Mouse (Mus musculus) myocyte (in vitro differentiated cells): ENCODE results near the gene Slamf7. TPM values are rescaled to one million over a fixed set of nuclear protein-coding genes. Genes with fewer than 3 reads are reported as not detected.

Experiments used
- H3K27me3 ChIP-seq: one replicate; pipeline ENCODE4 v1.6.1; 2011; ENCODE audit not compliant: control insufficient read depth, insufficient read depth, insufficient read length
- H3K36me3 ChIP-seq: one replicate; pipeline ENCODE4 v1.6.1; 2011; ENCODE audit not compliant: control insufficient read depth, insufficient read depth
- H3K4me2 ChIP-seq: one replicate; pipeline ENCODE4 v1.6.1; 2011; ENCODE audit warnings: low read depth, control low read depth
- H3K4me3 ChIP-seq: one replicate; pipeline ENCODE4 v1.5.1; 2011; ENCODE audit warnings: mild to moderate bottlenecking, control low read depth, moderate library complexity
- H3K79me2 ChIP-seq: one replicate; pipeline ENCODE4 v1.6.1; 2011; ENCODE audit not compliant: control insufficient read depth, insufficient read depth
- H3ac ChIP-seq: one replicate; pipeline ENCODE4 v1.6.1; 2011; ENCODE audit not compliant: control insufficient read depth, insufficient read length
- CEBPB ChIP-seq: IDR thresholded peaks from 2 replicates; pipeline ENCODE4 v1.6.1; 2011; ENCODE audit warnings: mild to moderate bottlenecking, moderate library complexity; ENCODE audit not compliant: poor library complexity, insufficient read depth, severe bottlenecking
- E2F4 ChIP-seq: IDR thresholded peaks from one replicate; pipeline ENCODE4 v1.6.1; 2011; ENCODE audit warnings: mild to moderate bottlenecking, control low read depth, moderate library complexity; ENCODE audit not compliant: insufficient read depth
- MAX ChIP-seq: IDR thresholded peaks from one replicate; pipeline ENCODE4 v1.6.1; 2011; ENCODE audit warnings: low read depth, mild to moderate bottlenecking, control low read depth
- MYOD1 ChIP-seq, 3 experiments: IDR thresholded peaks; one replicate each; pipeline ENCODE4 v1.6.1; 2011; ENCODE audit warnings: control low read depth in 2 of 3, low read depth in 2 of 3, mild to moderate bottlenecking in 2 of 3, moderate library complexity in 1 of 3; ENCODE audit not compliant: insufficient read length in 2 of 3, control insufficient read depth in 1 of 3
- MYOG ChIP-seq, 3 experiments: IDR thresholded peaks; one replicate each; pipeline ENCODE4 v1.6.1; 2011; ENCODE audit warnings: control low read depth in 2 of 3, low read depth in 2 of 3, mild to moderate bottlenecking in 2 of 3; ENCODE audit not compliant: insufficient read length in 2 of 3, control insufficient read depth in 1 of 3, insufficient read depth in 1 of 3
- POLR2A ChIP-seq: IDR thresholded peaks from one replicate; pipeline ENCODE4 v1.6.1; 2011; ENCODE audit warnings: low read depth, mild to moderate bottlenecking, control low read depth, moderate library complexity; ENCODE audit not compliant: insufficient read length
- POLR2AphosphoS2 ChIP-seq: IDR thresholded peaks from one replicate; pipeline ENCODE4 v1.6.1; 2011; ENCODE audit warnings: low read depth, control low read depth; ENCODE audit not compliant: insufficient read length
- REST ChIP-seq: IDR thresholded peaks from one replicate; pipeline ENCODE4 v1.6.1; 2011; ENCODE audit warnings: mild to moderate bottlenecking, control low read depth, moderate library complexity; ENCODE audit not compliant: insufficient read depth, insufficient read length
- SRF ChIP-seq: IDR thresholded peaks from one replicate; pipeline ENCODE4 v1.6.1; 2011; ENCODE audit warnings: low read depth; ENCODE audit not compliant: control insufficient read depth, insufficient read length
- TCF12 ChIP-seq: IDR thresholded peaks from one replicate; pipeline ENCODE4 v1.6.1; 2011; ENCODE audit warnings: mild to moderate bottlenecking, control low read depth; ENCODE audit not compliant: poor library complexity, insufficient read depth, severe bottlenecking
- TCF3 ChIP-seq: IDR thresholded peaks from one replicate; pipeline ENCODE4 v1.6.1; 2011; ENCODE audit warnings: low read depth, control low read depth; ENCODE audit not compliant: insufficient read length
- USF1 ChIP-seq: IDR thresholded peaks from one replicate; pipeline ENCODE4 v1.6.1; 2011; ENCODE audit warnings: low read depth, mild to moderate bottlenecking, control low read depth, moderate library complexity
- polyA plus RNA-seq: library from polyadenylated mRNA; unstranded; fragments of >200 nt; fragmentation: generic; extraction: Trizol; gene quantifications from one replicate; pipeline ENCODE4 v1.2.1, GENCODE M21; 2012; ENCODE audit warnings: missing spikeins

Gene Slamf7
- polyA plus RNA-seq, 1 experiment: not detected

DNA sequence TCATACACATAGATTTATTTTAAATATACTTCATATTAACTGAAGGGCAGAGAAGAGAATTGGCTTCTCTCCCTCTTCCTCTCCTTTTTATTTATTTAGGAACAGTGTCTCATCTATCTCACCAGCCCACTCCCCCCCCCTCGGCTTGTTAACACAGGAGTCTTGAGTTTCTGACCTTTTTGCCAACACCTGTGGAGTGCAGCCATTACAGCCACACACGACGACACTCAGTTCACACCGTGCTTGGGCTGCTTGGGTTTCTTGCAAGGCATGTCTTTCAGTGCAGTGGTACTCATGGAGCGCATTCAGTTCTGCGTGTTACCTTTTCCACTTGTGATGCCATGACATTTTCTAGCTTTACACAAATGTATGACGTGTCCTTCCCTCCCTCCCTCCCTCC, 22.8 kb downstream of the Slamf7 start:
- Histone ChIP-seq H3K27me3 (no peaks in the 10 kb centered on the region), H3ac (no peak overlapping the region), H3K36me3 (no peaks in the 10 kb centered on the region), H3K4me3 (no peak overlapping the region), H3K79me2 (no peaks in the 10 kb centered on the region), H3K4me2 (no peak overlapping the region)
- TF ChIP-seq MAX: no peak
- no peak for TF ChIP-seq E2F4
- TF ChIP-seq TCF3: no peak
- no peak for TF ChIP-seq SRF
- no peak for TF ChIP-seq MYOD1 (IDR thresholded peaks at IDR 0.05; ENCODE audit: control insufficient read depth in 1 of 3, insufficient read length in 2 of 3, low read depth in 2 of 3)
- no peak for TF ChIP-seq TCF12
- no peak for TF ChIP-seq POLR2AphosphoS2

DNA sequence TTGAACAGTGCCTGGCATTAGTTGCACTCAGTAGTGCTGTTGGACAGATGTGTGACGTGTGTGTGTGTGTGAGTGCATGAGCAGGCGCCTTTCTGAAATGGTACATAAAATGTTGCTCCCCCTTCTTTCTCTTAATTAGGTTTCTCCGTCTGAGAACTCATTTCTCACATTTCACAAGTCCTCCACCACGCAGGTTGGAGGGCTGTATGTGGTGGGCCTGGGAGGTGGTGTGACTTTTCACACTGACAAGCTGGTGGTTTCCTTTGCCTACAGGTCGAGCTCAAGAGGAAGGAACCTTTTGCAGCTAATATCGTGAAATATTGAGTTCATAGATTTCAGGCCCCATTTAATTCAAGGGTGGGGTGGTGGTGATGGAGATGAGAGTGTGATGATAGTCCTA, 23.7 kb downstream of the Slamf7 start:
- no peaks in the 10 kb centered on the region for H3K27me3 ChIP-seq
- no peak for TF ChIP-seq MAX
- TF ChIP-seq SRF: no peak
- TF ChIP-seq POLR2A: no peak
- TF ChIP-seq CEBPB: no peak
- no peak overlapping the region for H3K4me2 ChIP-seq
- H3K79me2 ChIP-seq: no peaks in the 10 kb centered on the region
- H3ac ChIP-seq: no peak overlapping the region
- H3K4me3 ChIP-seq: no peak overlapping the region
- no peaks in the 10 kb centered on the region for H3K36me3 ChIP-seq

DNA sequence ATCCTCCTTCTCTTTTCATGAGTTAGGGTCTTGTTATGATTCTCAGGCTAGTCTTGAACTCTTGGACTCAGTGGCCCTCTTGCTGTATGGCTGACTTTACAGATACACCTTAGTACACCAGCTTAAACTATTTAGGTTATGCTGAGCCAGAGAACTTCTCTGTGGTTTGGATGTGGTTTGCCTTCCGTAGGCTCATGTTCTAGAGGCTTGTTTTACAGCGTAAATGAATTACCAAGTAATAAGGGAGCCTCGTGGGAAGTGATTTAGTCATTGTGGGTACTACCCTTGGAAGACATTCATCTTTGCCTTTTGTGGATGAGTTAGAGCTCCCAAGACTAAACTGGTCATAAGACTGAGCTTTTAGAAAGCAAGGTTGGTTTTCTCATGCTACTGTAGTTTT, 25.0 kb downstream of the Slamf7 start:
- Histone ChIP-seq H3K27me3 (no peaks in the 10 kb centered on the region), H3ac (no peak overlapping the region), H3K4me2 (no peak overlapping the region), H3K4me3 (no peak overlapping the region), H3K36me3 (no peaks in the 10 kb centered on the region), H3K79me2 (no peaks in the 10 kb centered on the region)
- TF ChIP-seq SRF (no peak), TCF12 (no peak), MYOG (IDR thresholded peaks at IDR 0.05; ENCODE audit: control insufficient read depth in 1 of 3, insufficient read depth in 1 of 3, insufficient read length in 2 of 3, low read depth in 2 of 3) (no peak), MYOD1 (IDR thresholded peaks at IDR 0.05; ENCODE audit: control insufficient read depth in 1 of 3, insufficient read length in 2 of 3, low read depth in 2 of 3) (no peak), USF1 (no peak), REST (no peak), POLR2AphosphoS2 (no peak), CEBPB (no peak), POLR2A (no peak), MAX (no peak), TCF3 (no peak), E2F4 (no peak)

DNA sequence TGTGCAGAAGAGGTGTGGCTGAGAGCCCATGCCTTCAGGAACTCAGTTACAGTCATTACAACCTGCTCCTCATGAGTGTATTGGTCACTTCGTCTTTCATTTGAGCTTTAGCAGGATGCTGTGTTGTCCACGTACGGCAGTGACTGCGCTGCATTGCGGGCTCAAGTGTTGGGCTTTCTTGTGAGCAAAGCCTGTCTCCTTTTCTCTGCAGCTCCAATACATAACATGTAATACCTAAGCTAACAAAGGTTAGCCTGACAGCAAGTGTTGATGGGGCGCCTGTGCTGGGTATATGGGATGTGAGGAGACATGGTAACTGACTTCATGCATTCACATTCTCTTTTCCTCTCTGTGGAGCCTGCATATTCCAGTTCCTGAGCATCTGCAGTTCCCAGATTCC, 32.7 kb downstream of the Slamf7 start:
- Histone ChIP-seq H3K4me3 (no peak overlapping the region), H3K36me3 (no peaks in the 10 kb centered on the region), H3K79me2 (no peaks in the 10 kb centered on the region), H3ac (no peak overlapping the region), H3K4me2 (no peak overlapping the region), H3K27me3 (no peaks in the 10 kb centered on the region)
- TF ChIP-seq USF1 (no peak), POLR2AphosphoS2 (no peak), CEBPB (no peak), REST (no peak), TCF12 (no peak), TCF3 (no peak)

DNA sequence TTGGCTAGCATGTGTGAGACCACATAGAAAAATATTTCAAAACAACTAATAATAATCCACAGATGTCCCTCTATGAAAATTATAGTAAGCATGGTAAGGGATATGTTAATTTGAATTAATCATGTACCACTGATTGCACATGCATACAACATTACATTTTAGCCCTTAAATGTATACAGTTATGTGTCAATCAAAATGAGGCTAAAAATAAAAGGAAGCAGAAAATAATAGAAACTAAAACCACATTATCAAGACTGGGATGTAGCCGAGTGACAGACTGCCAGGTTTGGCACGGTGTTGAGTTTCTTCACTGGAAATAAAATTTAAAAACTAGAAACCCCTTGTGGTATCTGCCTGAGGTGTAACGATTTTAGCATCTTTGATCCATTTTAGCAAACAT, 33.2 kb downstream of the Slamf7 start:
- no peak overlapping the region for H3K4me2 ChIP-seq

More for the DNA sequence above, 33.2 kb downstream of the Slamf7 start:
- TF ChIP-seq TCF3: no peak
- TF ChIP-seq TCF12: no peak
- no peak for TF ChIP-seq E2F4
- no peak for TF ChIP-seq POLR2A
- TF ChIP-seq CEBPB: no peak
- no peak for TF ChIP-seq POLR2AphosphoS2
- TF ChIP-seq MYOD1 (IDR thresholded peaks at IDR 0.05; ENCODE audit: control insufficient read depth in 1 of 3, insufficient read length in 2 of 3, low read depth in 2 of 3): no peak
- no peak for TF ChIP-seq USF1
- no peak for TF ChIP-seq MYOG (IDR thresholded peaks at IDR 0.05; ENCODE audit: control insufficient read depth in 1 of 3, insufficient read depth in 1 of 3, insufficient read length in 2 of 3, low read depth in 2 of 3)
- no peak for TF ChIP-seq MAX
- no peak for TF ChIP-seq REST
- no peak for TF ChIP-seq SRF
- Histone ChIP-seq H3K27me3 (no peaks in the 10 kb centered on the region), H3K79me2 (no peaks in the 10 kb centered on the region), H3K36me3 (no peaks in the 10 kb centered on the region), H3ac (no peak overlapping the region), H3K4me3 (no peak overlapping the region)
